21 mouse cellular contexts compared by ENCODE assay signal in the genomic region with DNA sequence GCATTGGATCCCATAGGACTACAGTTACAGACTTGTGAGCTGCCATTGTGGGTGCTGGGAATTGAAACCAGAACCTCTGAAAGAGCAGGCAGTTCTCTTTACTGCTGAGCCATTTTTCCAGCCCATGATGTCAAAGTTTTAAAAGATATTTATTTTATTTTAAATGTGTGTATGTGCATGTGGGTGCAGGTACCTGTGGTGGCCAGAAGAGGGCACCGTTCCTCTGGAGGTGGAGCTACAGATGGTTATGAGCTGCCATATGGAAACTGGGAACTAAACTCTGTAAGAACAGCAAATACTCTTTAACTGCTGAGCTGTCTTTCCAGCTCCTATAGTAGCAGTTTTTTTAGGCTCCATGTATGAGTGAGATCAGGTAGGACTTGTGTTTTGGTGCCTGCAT. TPM values are rescaled to one million over a fixed set of nuclear protein-coding genes. Genes with fewer than 3 reads are reported as not detected.
DNase-seq lines count a peak whose midpoint lies in the region; ATAC-seq and TF ChIP-seq lines count a peak whose summit lies in the region.
"Had no signal": no experiment of that assay in that cellular context is flagged by ENCODE, and none has a peak within 500 bp of the region (broad histone marks: within the 10 kb centered on the region; RNA-seq: fewer than 3 reads in every experiment).

No protein-coding gene starts in this region.

- no peak overlapping the region for H3K9ac ChIP-seq in kidney, postnatal 0 days (ENCODE audit: low read depth, low read length)
- H3K9ac ChIP-seq: forebrain, embryonic 15.5 days; hindbrain, embryonic 14.5 days; liver, embryonic 13.5 days; neural tube, embryonic 13.5 days; stomach, embryonic 15.5 days had no signal

- 98% methylated on average over 1 of the region's 1 CpGs for WGBS in kidney, postnatal 0 days

- TF ChIP-seq POLR2A in testis, adult 2 months (IDR thresholded peaks at IDR 0.05; ENCODE audit: control insufficient read depth, low read depth, low read length), result no peak

- H3K36me3 ChIP-seq in kidney, postnatal 0 days (ENCODE audit: insufficient read depth, low read length), result 0 out of 2 replicates have a peak, but pooled peaks cover 12% of the 10 kb centered on the region
- H3K36me3 ChIP-seq in testis, adult 2 months (ENCODE audit: control insufficient read depth, insufficient read depth, low read length), result no peaks in the 10 kb centered on the region

- H3K4me3 ChIP-seq in kidney, postnatal 0 days (replicated peaks; ENCODE audit: low read depth, low read length), result no peak overlapping the region
- H3K4me3 ChIP-seq in testis, adult 2 months (ENCODE audit: control insufficient read depth, low read depth, low read length), result no peak overlapping the region
- H3K4me3 ChIP-seq: erythroblast, embryonic 14.5 days; forebrain, embryonic 15.5 days; limb, embryonic 10.5 days; liver, embryonic 13.5 days; midbrain, embryonic 10.5 days; neural tube, embryonic 13.5 days; stomach, embryonic 15.5 days had no signal

- H3K4me1 ChIP-seq in kidney, postnatal 0 days (replicated peaks; ENCODE audit: insufficient read depth, low read length), result no peaks in the 10 kb centered on the region; the same call in 1 of the 2 replicates
- H3K4me1 ChIP-seq in testis, adult 2 months (ENCODE audit: control insufficient read depth, insufficient read depth, low read length), result no peaks in the 10 kb centered on the region
- H3K4me1 ChIP-seq: forebrain, embryonic 15.5 days; liver, embryonic 13.5 days; neural tube, embryonic 13.5 days; stomach, embryonic 15.5 days had no signal

- peak; percentile 46; the same call in 1 of the 2 replicates for TF ChIP-seq CTCF in kidney, postnatal 0 days (IDR thresholded peaks at IDR 0.05; ENCODE audit: low read depth)
- peak; percentile 64; the same call in 1 of the 2 replicates for TF ChIP-seq CTCF in testis, adult 2 months (IDR thresholded peaks at IDR 0.05; ENCODE audit: control insufficient read depth, insufficient read depth, insufficient replicate concordance, low read depth, low read length)

- no peak overlapping the region for H3K4me2 ChIP-seq in kidney, postnatal 0 days (ENCODE audit: low read length)
- H3K4me2 ChIP-seq: forebrain, embryonic 15.5 days; hindbrain, embryonic 14.5 days; liver, embryonic 13.5 days; neural tube, embryonic 13.5 days; stomach, embryonic 15.5 days had no signal

- ATAC-seq in CD4-positive, CD25-positive, alpha-beta regulatory T cell, adult 4 months, result no peak
- ATAC-seq in kidney, postnatal 0 days (replicated peaks; ENCODE audit: low FRiP score, low read depth), result no peak
- ATAC-seq: forebrain, embryonic 15.5 days had no signal

- peak; percentile 24 for DNase-seq in CD4-positive, CD25-positive, alpha-beta regulatory T cell, adult 2 months (ENCODE audit: low read depth, low spot score)
- no peak for DNase-seq in kidney, postnatal 0 days (ENCODE audit: low spot score)
- DNase-seq in kidney, adult 18-20 months, result no peak
- DNase-seq in testis, postnatal 10 days (ENCODE audit: low spot score), result no peak
- DNase-seq in adrenal gland, postnatal 14 days, result no peak
- no peak for DNase-seq in heart, postnatal 4 days
- DNase-seq: cerebellum, adult 11-12 months; gastrocnemius, postnatal 10 days; kidney, adult 8-10 months; kidney, postnatal 4 days; liver, embryonic 13.5 days; thymus, postnatal 14 days had no signal

- no peaks in the 10 kb centered on the region for H3K27me3 ChIP-seq in kidney, postnatal 0 days (ENCODE audit: insufficient read depth, low read length)
- H3K27me3 ChIP-seq in testis, adult 2 months (ENCODE audit: control insufficient read depth, insufficient read depth, low read length), result no peaks in the 10 kb centered on the region
- H3K27me3 ChIP-seq: forebrain, embryonic 15.5 days; liver, embryonic 13.5 days; neural tube, embryonic 13.5 days; stomach, embryonic 15.5 days had no signal

- H3K27ac ChIP-seq in kidney, postnatal 0 days, result no peak overlapping the region
- H3K27ac ChIP-seq in testis, adult 2 months (ENCODE audit: control insufficient read depth, insufficient read depth, low read depth, low read length), result no peak overlapping the region
- H3K27ac ChIP-seq: forebrain, embryonic 15.5 days; hindbrain, embryonic 14.5 days; limb, embryonic 10.5 days; liver, embryonic 13.5 days; midbrain, embryonic 10.5 days; neural tube, embryonic 13.5 days; stomach, embryonic 15.5 days had no signal

- H3K9me3 ChIP-seq in kidney, postnatal 0 days (replicated peaks; ENCODE audit: low read length), result no peaks in the 10 kb centered on the region
- H3K9me3 ChIP-seq: forebrain, embryonic 15.5 days; limb, embryonic 10.5 days; liver, embryonic 13.5 days; midbrain, embryonic 10.5 days; neural tube, embryonic 13.5 days; stomach, embryonic 15.5 days had no signal

RNA-seq across cellular contexts. Expression of a gene that starts 23.1 kb away (rescaled TPM):
- 1 to 10 TPM; 1.6 to 2.0 TPM for polyA plus RNA-seq in CD4-positive, CD25-positive, alpha-beta regulatory T cell, adult 4 months (2017; shearing (Covaris generic))
- 14.0 TPM in 2 replicates for polyA plus RNA-seq in kidney, postnatal 0 days (2015; fragmentation: Nextera tagmentation; extraction: Ambion mirVana)
- polyA plus RNA-seq in testis, adult 2 months (2012; rRNA removed), result 8.7 and 9.3 TPM in 2 replicates
- total RNA-seq in adrenal gland, postnatal 14 days (2021), result 16.2 and 18.9 TPM in 2 replicates
- 10 to 100 TPM; 11.8 to 13.7 TPM for total RNA-seq in heart, postnatal 4 days (2021)
